Mouse (Mus musculus): ENCODE measurements around the gene Trim71. TPM values are rescaled to one million over a fixed set of nuclear protein-coding genes. Genes with fewer than 3 reads are reported as not detected.

Trim71 gene
- total and polyA plus RNA-seq, 2 experiments from 2014 or later, result under 0.01 TPM; not detected in 1

- ATAC-seq (ENCODE audit: insufficient read depth, low read depth) (no peak), DNase-seq (ENCODE audit: low spot score) (no peak)
- WGBS, result 85% methylated on average over 1 of the region's 1 CpGs
- H3K9me3 ChIP-seq (replicated peaks; ENCODE audit: control insufficient read depth, low read length), result no peaks in the 10 kb centered on the region
- H3K9ac ChIP-seq (replicated peaks; ENCODE audit: low read depth, low read length), result no peak overlapping the region
- TF ChIP-seq EP300 (IDR thresholded peaks at IDR 0.05; ENCODE audit: low read depth) (no peak), CTCF (IDR thresholded peaks at IDR 0.05; ENCODE audit: low read depth) (no peak)
- no peaks in the 10 kb centered on the region for H3K36me3 ChIP-seq (replicated peaks; ENCODE audit: control insufficient read depth, insufficient read depth, low read length)
- H3K4me1 ChIP-seq (ENCODE audit: control insufficient read depth, insufficient read depth), result no peaks in the 10 kb centered on the region
- no peak overlapping the region for H3K4me2 ChIP-seq (ENCODE audit: low read depth, low read length)
- no peak overlapping the region for H3K4me3 ChIP-seq (ENCODE audit: low read depth, low read length)
- H3K27me3 ChIP-seq (ENCODE audit: control insufficient read depth, insufficient read depth, low read length), result no peaks in the 10 kb centered on the region
- no peak overlapping the region for H3K27ac ChIP-seq (ENCODE audit: low read depth)
Measured at GRCm38 (mm10) chr9:114576001-114576400, 11.8 kb upstream of the Trim71 start.

GRCm38 (mm10) chr9:114573528-114573927, 9.4 kb upstream of the Trim71 start:
- H3K4me1 ChIP-seq (ENCODE audit: control insufficient read depth, insufficient read depth), result no peaks in the 10 kb centered on the region
- H3K9ac ChIP-seq (replicated peaks; ENCODE audit: low read depth, low read length), result no peak overlapping the region
- H3K4me2 ChIP-seq (ENCODE audit: low read depth, low read length), result no peak overlapping the region
- no peak overlapping the region for H3K4me3 ChIP-seq (ENCODE audit: low read depth, low read length)
- H3K27ac ChIP-seq (ENCODE audit: low read depth), result no peak overlapping the region
- ATAC-seq (ENCODE audit: insufficient read depth, low read depth) (no peak), DNase-seq (ENCODE audit: low spot score) (no peak)
- H3K36me3 ChIP-seq (replicated peaks; ENCODE audit: control insufficient read depth, insufficient read depth, low read length), result no peaks in the 10 kb centered on the region
- H3K9me3 ChIP-seq (replicated peaks; ENCODE audit: control insufficient read depth, low read length), result no peaks in the 10 kb centered on the region
- WGBS, result 54% methylated on average over 5 of the region's 5 CpGs
- peaks cover 4% of the 10 kb centered on the region; the same call in 1 of the 2 replicates for H3K27me3 ChIP-seq (ENCODE audit: control insufficient read depth, insufficient read depth, low read length)
- TF ChIP-seq CTCF (IDR thresholded peaks at IDR 0.05; ENCODE audit: low read depth) (no peak), EP300 (IDR thresholded peaks at IDR 0.05; ENCODE audit: low read depth) (no peak)

- 83% methylated on average over 5 of the region's 5 CpGs for WGBS
- no peak overlapping the region for H3K27ac ChIP-seq (ENCODE audit: low read depth)
- no peak overlapping the region for H3K4me2 ChIP-seq (ENCODE audit: low read depth, low read length)
- H3K27me3 ChIP-seq (ENCODE audit: control insufficient read depth, insufficient read depth, low read length), result peaks cover 28% of the 10 kb centered on the region
- no peak overlapping the region for H3K9ac ChIP-seq (replicated peaks; ENCODE audit: low read depth, low read length)
- DNase-seq (ENCODE audit: low spot score) (no peak), ATAC-seq (ENCODE audit: insufficient read depth, low read depth) (no peak)
- H3K4me1 ChIP-seq (ENCODE audit: control insufficient read depth, insufficient read depth), result peaks cover 5% of the 10 kb centered on the region; the same call in 1 of the 2 replicates
- no peaks in the 10 kb centered on the region for H3K9me3 ChIP-seq (replicated peaks; ENCODE audit: control insufficient read depth, low read length)
- TF ChIP-seq EP300 (IDR thresholded peaks at IDR 0.05; ENCODE audit: low read depth), result no peak
- TF ChIP-seq CTCF (IDR thresholded peaks at IDR 0.05; ENCODE audit: low read depth), result no peak
- H3K36me3 ChIP-seq (replicated peaks; ENCODE audit: control insufficient read depth, insufficient read depth, low read length), result no peaks in the 10 kb centered on the region
- H3K4me3 ChIP-seq (ENCODE audit: low read depth, low read length), result no peak overlapping the region
Measured at GRCm38 (mm10) chr9:114568682-114569474, 4.7 kb upstream of the Trim71 start.

GRCm38 (mm10) chr9:114564667-114565066, 498 bp upstream of the Trim71 start:
- H3K27ac ChIP-seq (ENCODE audit: low read depth), result no peak overlapping the region
- peak overlapping the region; percentile 87 for H3K4me2 ChIP-seq (ENCODE audit: low read depth, low read length)
- ATAC-seq (ENCODE audit: insufficient read depth, low read depth) (no peak), DNase-seq (ENCODE audit: low spot score) (no peak)
- peaks cover 66% of the 10 kb centered on the region for H3K27me3 ChIP-seq (ENCODE audit: control insufficient read depth, insufficient read depth, low read length)
- H3K4me1 ChIP-seq (ENCODE audit: control insufficient read depth, insufficient read depth), result peaks cover 19% of the 10 kb centered on the region
- H3K9me3 ChIP-seq (replicated peaks; ENCODE audit: control insufficient read depth, low read length), result no peaks in the 10 kb centered on the region
- no peak overlapping the region for H3K9ac ChIP-seq (replicated peaks; ENCODE audit: low read depth, low read length)
- no peaks in the 10 kb centered on the region for H3K36me3 ChIP-seq (replicated peaks; ENCODE audit: control insufficient read depth, insufficient read depth, low read length)
- 6% methylated on average over 10 of the region's 10 CpGs for WGBS
- peak overlapping the region; percentile 52 for H3K4me3 ChIP-seq (ENCODE audit: low read depth, low read length)
- no peak for TF ChIP-seq EP300 (IDR thresholded peaks at IDR 0.05; ENCODE audit: low read depth)
- TF ChIP-seq CTCF (IDR thresholded peaks at IDR 0.05; ENCODE audit: low read depth), result no peak

DNA sequence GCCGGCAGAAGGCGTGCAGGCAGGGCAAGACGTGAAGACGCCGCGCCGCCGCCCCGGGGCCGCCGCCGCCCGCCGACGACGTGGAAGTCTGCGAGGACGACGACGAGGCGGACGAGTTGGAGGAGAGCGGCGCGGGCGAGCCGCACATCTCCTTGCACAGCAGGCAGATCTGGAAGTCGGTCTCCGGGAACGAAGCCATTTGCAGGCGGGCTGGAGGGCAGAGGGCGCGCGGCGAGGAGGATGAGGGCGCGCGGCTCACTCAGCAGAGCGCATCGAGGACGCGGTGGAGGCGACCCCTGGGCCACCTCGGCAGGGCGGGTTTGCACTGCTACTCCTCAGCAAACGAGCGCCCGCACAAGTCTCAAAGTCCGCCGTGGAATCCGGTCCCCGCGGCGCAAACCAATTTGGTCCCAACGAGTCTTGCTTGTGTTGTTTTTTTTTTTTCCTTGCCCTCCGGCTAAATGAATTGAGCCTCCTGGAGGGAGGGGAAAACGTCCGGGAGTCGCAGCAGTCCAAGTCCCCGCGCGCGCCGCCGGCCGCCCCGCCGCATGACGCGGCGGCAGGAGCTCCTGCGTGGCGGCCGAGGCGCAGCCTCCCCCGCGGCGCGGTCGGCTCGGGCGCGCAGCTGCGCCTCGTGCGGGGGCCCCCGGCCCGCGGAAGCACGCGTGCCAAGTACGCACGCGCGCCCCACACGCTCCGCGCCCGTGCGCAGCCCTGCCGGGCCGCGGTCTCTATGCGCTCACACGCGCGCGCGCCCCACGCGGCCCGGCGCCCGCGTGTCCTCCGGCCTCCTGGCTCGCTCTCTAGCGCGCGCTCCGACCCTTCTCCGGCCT, 1.0 kb downstream of the Trim71 start:
- no peak overlapping the region for H3K9ac ChIP-seq (replicated peaks; ENCODE audit: low read depth, low read length)
- no peaks in the 10 kb centered on the region for H3K9me3 ChIP-seq (replicated peaks; ENCODE audit: control insufficient read depth, low read length)
- ATAC-seq (ENCODE audit: insufficient read depth, low read depth) (no peak), DNase-seq (ENCODE audit: low spot score) (no peak)
- H3K36me3 ChIP-seq (replicated peaks; ENCODE audit: control insufficient read depth, insufficient read depth, low read length), result no peaks in the 10 kb centered on the region
- under 1% methylated on average over 107 of the region's 122 CpGs for WGBS
- no peak overlapping the region for H3K27ac ChIP-seq (ENCODE audit: low read depth)
- peaks cover 19% of the 10 kb centered on the region for H3K4me1 ChIP-seq (ENCODE audit: control insufficient read depth, insufficient read depth)
- peak overlapping the region; percentile 87 for H3K4me2 ChIP-seq (ENCODE audit: low read depth, low read length)
- H3K27me3 ChIP-seq (ENCODE audit: control insufficient read depth, insufficient read depth, low read length), result peaks cover 81% of the 10 kb centered on the region
- no peak for TF ChIP-seq EP300 (IDR thresholded peaks at IDR 0.05; ENCODE audit: low read depth)
- TF ChIP-seq CTCF (IDR thresholded peaks at IDR 0.05; ENCODE audit: low read depth), result no peak
- peak overlapping the region; percentile 52 for H3K4me3 ChIP-seq (ENCODE audit: low read depth, low read length)
